Mouse (Mus musculus): ENCODE data around the gene Heg1. TPM values are rescaled to one million over a fixed set of nuclear protein-coding genes. Genes with fewer than 3 reads are reported as not detected.

Gene Heg1
- polyA plus RNA-seq, 1 experiment from 2014 or later, result 39.8 TPM

DNA sequence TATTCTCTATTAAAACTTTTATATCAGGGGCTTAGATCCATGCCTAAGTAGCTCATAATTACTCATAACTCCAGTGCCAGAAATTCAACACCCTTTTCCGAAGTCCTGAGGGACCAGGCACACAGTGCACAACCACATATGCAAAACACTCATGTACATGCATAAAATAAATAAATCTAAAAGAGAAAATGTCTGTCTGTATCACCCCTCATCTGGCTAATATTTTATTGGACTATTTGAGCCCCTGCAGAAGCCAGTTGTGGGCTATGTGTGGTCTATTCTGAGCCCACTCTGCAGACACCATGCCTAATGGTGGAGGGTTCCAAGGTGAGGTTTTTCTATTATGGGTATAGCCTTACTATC, 98.5 kb downstream of the Heg1 start:
- DNase-seq (ENCODE audit: low spot score), result no peak
- H3K4me2 ChIP-seq (ENCODE audit: low read depth, low read length, severe bottlenecking), result no peak overlapping the region
- no peaks in the 10 kb centered on the region for H3K4me1 ChIP-seq (replicated peaks; ENCODE audit: control insufficient read depth, insufficient read depth, low read length)
- no peak for ATAC-seq (replicated peaks; ENCODE audit: low FRiP score)
- no peak overlapping the region for H3K9ac ChIP-seq (ENCODE audit: low read length)
- H3K27ac ChIP-seq (ENCODE audit: low read depth, low read length), result no peak overlapping the region
- H3K9me3 ChIP-seq (ENCODE audit: control insufficient read depth, low read length), result no peaks in the 10 kb centered on the region
- no peak overlapping the region for H3K4me3 ChIP-seq (ENCODE audit: low read depth, low read length)
- 100% methylated on average over 1 of the region's 1 CpGs for WGBS
- H3K27me3 ChIP-seq (ENCODE audit: control insufficient read depth, insufficient read depth, low read length), result no peaks in the 10 kb centered on the region
- H3K36me3 ChIP-seq (ENCODE audit: control insufficient read depth, insufficient read depth, low read length), result no peaks in the 10 kb centered on the region

DNA sequence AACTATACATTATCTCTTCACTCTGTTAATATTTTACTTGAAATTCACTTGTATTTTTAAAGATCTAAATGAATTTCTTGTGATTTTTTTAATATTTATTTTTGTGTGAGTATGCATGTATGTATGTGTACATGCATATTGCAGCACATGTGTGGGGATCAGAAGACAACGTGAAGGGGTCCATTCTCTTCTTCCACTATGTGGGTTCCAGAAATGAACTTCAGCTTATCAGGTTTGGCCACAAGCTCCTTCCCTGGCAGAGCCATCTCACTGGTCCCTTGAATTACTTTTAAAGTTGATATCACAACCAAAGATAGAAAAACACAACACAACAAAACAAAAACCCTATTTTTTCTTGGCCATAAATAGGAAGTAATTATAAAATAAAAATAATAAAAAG, 100.4 kb downstream of the Heg1 start:
- no peaks in the 10 kb centered on the region for H3K4me1 ChIP-seq (replicated peaks; ENCODE audit: control insufficient read depth, insufficient read depth, low read length)
- H3K27ac ChIP-seq (ENCODE audit: low read depth, low read length), result no peak overlapping the region
- no peaks in the 10 kb centered on the region for H3K9me3 ChIP-seq (ENCODE audit: control insufficient read depth, low read length)
- H3K4me3 ChIP-seq (ENCODE audit: low read depth, low read length), result no peak overlapping the region
- H3K27me3 ChIP-seq (ENCODE audit: control insufficient read depth, insufficient read depth, low read length), result no peaks in the 10 kb centered on the region
- H3K4me2 ChIP-seq (ENCODE audit: low read depth, low read length, severe bottlenecking), result no peak overlapping the region
- no peak for DNase-seq (ENCODE audit: low spot score)
- WGBS, result 81% methylated on average over 1 of the region's 1 CpGs
- no peaks in the 10 kb centered on the region for H3K36me3 ChIP-seq (ENCODE audit: control insufficient read depth, insufficient read depth, low read length)
- H3K9ac ChIP-seq (ENCODE audit: low read length), result no peak overlapping the region
- no peak for ATAC-seq (replicated peaks; ENCODE audit: low FRiP score)

DNA sequence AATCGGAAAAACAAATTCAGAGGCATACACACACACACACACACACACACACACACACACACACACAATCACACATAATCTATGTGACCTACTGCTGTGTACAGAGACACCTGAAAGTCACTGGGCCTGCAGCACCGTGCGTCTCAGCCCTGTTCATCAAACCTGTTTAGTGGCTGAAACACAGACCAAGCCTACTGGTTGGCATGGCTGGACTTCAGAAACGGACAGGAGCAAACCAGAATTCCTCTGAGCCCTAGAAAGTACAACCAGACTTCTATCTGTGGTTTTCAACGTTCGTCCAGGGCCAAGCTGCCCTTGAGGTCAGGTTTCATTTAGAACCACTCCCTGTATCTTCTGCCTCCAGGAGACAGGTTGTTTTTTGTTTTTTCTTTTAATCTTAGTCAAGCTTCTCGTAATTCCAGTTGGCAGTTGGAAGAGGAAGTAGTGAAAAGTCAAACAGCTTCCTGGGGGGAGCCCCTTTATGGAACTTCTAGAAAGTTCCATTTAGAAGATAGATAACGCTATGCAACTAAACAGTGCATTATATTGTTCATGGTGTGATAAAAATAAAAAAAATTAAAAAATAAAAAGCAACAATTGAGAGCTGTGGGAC, 101.0 kb downstream of the Heg1 start:
- Histone ChIP-seq H3K4me3 (ENCODE audit: low read depth, low read length) (no peak overlapping the region), H3K9me3 (ENCODE audit: control insufficient read depth, low read length) (no peaks in the 10 kb centered on the region), H3K4me2 (ENCODE audit: low read depth, low read length, severe bottlenecking) (no peak overlapping the region), H3K4me1 (replicated peaks; ENCODE audit: control insufficient read depth, insufficient read depth, low read length) (no peaks in the 10 kb centered on the region), H3K36me3 (ENCODE audit: control insufficient read depth, insufficient read depth, low read length) (no peaks in the 10 kb centered on the region), H3K9ac (ENCODE audit: low read length) (no peak overlapping the region), H3K27ac (ENCODE audit: low read depth, low read length) (no peak overlapping the region), H3K27me3 (ENCODE audit: control insufficient read depth, insufficient read depth, low read length) (no peaks in the 10 kb centered on the region)
- ATAC-seq (replicated peaks; ENCODE audit: low FRiP score) (no peak), DNase-seq (ENCODE audit: low spot score) (no peak)
- 79% methylated on average over 8 of the region's 8 CpGs for WGBS

DNA sequence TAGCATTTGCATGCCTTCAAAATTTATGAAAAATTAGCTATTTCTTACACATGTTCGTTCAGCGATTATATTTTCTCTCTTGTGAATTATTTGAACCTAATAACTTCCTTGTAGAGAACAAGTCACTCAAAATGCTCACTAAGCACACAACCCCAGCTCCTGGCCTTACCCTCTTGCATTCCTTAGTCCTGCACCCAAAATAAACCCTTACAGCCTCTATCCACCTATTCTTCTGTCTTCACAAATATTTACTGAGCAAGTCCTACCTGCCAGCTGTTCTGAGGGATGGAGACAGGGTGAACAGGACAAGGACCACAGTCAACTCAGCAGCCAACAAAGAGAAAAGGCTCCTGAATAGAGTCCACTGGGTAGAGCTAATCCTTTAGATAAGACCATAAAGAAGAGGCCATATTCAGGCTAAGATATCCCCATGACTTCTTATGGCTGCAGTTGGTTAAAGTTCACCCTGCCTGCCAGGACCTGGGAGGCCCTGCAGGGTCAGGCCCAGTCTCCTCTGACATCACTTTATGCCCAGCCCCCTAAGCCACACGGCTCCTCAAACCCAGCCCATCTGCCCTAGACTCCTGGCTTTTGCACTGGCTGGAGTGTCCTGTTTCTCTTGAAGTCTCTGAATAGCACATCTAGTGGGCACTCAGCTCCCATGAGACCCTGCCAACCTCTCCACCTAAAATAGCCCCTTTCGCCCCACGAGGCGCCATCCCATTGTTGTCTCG, 102.7 kb downstream of the Heg1 start:
- no peak overlapping the region for H3K4me3 ChIP-seq (ENCODE audit: low read depth, low read length)
- WGBS, result 85% methylated on average over 7 of the region's 7 CpGs
- H3K27me3 ChIP-seq (ENCODE audit: control insufficient read depth, insufficient read depth, low read length), result no peaks in the 10 kb centered on the region
- H3K4me2 ChIP-seq (ENCODE audit: low read depth, low read length, severe bottlenecking), result no peak overlapping the region
- no peak for DNase-seq (ENCODE audit: low spot score)
- H3K9ac ChIP-seq (ENCODE audit: low read length), result no peak overlapping the region
- H3K36me3 ChIP-seq (ENCODE audit: control insufficient read depth, insufficient read depth, low read length), result no peaks in the 10 kb centered on the region
- no peaks in the 10 kb centered on the region for H3K9me3 ChIP-seq (ENCODE audit: control insufficient read depth, low read length)
- no peak overlapping the region for H3K27ac ChIP-seq (ENCODE audit: low read depth, low read length)
- H3K4me1 ChIP-seq (replicated peaks; ENCODE audit: control insufficient read depth, insufficient read depth, low read length), result no peaks in the 10 kb centered on the region
- no peak for ATAC-seq (replicated peaks; ENCODE audit: low FRiP score)

DNA sequence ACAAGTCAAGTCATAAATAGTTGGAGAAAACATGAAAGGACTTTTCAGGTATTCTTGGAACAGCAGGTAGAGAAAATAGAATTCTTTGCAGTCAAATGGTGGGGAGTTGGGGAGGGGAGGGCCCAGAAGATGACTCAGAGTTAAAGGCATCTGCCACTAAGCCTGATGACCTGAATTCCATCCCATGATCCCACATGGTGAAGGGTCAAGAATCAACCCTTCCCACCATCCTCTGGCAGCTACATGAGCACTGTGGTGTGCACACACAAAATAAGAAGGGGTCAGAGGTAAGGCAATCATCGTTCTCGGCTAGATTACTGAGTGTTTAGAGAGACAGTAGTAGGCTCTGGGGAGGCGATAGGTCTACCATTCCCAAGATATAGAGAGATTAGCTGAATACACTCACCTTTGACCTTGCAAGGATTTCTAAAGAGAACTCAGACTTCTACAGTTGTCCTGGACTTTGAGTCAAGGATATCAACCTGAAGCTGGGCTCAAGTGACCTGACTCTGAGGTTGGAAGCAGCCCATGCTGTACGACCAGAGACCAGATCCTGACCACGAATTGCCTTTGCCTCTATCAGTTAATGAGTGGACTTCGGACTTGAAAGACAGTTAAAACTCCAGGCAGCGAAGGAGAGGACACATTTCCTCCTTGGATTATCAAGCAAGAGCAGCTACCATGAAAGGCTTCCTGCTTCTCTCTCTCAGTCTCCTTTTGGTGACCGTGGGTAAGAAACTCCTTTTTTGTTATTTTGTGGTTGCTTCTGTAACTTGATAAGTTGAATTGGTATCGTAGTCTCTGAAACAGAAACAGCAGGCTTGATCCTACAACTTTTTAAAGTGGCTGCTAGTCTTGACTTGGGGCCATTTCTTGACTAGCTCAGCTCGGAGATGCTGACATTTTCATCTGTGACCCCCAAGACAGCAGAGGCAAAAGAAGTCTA, 109.9 kb downstream of the Heg1 start, which contains the start of gene Muc13:
Muc13 (plus strand) TSS at position 192 of the 946 bp plus-strand sequence.
- H3K27me3 ChIP-seq (ENCODE audit: control insufficient read depth, insufficient read depth, low read length), result no peaks in the 10 kb centered on the region
- H3K9me3 ChIP-seq (ENCODE audit: control insufficient read depth, low read length), result no peaks in the 10 kb centered on the region
- DNase-seq (ENCODE audit: low spot score) (no peak), ATAC-seq (replicated peaks; ENCODE audit: low FRiP score) (no peak)
- WGBS, result 92% methylated on average over 10 of the region's 10 CpGs
- no peaks in the 10 kb centered on the region for H3K4me1 ChIP-seq (replicated peaks; ENCODE audit: control insufficient read depth, insufficient read depth, low read length)
- H3K4me3 ChIP-seq (ENCODE audit: low read depth, low read length), result no peak within 1 kb of the TSS
- H3K9ac ChIP-seq (ENCODE audit: low read length), result no peak within 1 kb of the TSS
- no peak within 1 kb of the TSS for H3K4me2 ChIP-seq (ENCODE audit: low read depth, low read length, severe bottlenecking)
- H3K36me3 ChIP-seq (ENCODE audit: control insufficient read depth, insufficient read depth, low read length), result no peaks in the 10 kb centered on the region
- no peak within 1 kb of the TSS for H3K27ac ChIP-seq (ENCODE audit: low read depth, low read length)

DNA sequence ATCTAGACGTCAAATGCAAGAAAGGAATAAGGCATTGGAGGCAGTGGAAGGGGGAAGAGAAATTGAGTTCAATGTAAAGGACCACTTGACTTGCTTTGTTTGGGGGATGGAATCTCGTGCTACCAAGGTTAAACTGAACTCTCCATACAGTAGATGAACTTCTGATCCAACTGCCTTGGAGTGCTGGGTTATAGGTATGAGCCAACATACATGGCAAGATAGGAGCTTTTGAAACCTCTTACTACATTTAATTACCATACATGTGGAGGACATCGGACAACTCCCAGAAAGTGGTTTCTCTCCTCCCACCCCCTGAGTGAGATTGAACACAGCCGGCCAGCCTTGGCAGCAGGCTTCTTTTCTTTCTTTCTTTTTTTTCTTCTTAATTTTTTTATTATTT, 110.9 kb downstream of the Heg1 start:
- Histone ChIP-seq H3K27me3 (ENCODE audit: control insufficient read depth, insufficient read depth, low read length) (no peaks in the 10 kb centered on the region), H3K9me3 (ENCODE audit: control insufficient read depth, low read length) (no peaks in the 10 kb centered on the region), H3K36me3 (ENCODE audit: control insufficient read depth, insufficient read depth, low read length) (no peaks in the 10 kb centered on the region), H3K9ac (ENCODE audit: low read length) (no peak overlapping the region), H3K4me2 (ENCODE audit: low read depth, low read length, severe bottlenecking) (no peak overlapping the region), H3K4me3 (ENCODE audit: low read depth, low read length) (no peak overlapping the region), H3K27ac (ENCODE audit: low read depth, low read length) (no peak overlapping the region), H3K4me1 (replicated peaks; ENCODE audit: control insufficient read depth, insufficient read depth, low read length) (no peaks in the 10 kb centered on the region)
- DNase-seq (ENCODE audit: low spot score), result no peak
- ATAC-seq (replicated peaks; ENCODE audit: low FRiP score), result no peak
- WGBS, result 90% methylated on average over 4 of the region's 4 CpGs

DNA sequence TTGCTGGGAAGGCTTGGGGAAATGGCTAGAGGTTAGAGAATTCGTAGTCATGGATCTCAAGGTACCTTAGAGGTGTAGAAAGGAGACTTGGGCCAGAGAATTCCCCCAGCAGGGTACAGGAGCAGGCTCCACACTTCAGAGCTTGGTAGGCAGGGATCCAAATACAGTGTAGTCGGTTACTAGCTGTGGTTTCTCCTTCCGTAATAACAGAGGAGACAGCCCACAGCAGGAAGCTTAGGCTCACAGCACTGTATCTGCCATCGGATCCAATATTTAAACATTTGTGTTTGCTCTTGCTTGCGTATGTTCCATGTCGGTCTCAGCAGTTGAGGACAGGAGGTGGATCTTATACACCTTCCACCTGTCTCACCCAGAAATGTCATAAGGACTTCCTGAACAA, 111.7 kb downstream of the Heg1 start:
- no peak overlapping the region for H3K4me3 ChIP-seq (ENCODE audit: low read depth, low read length)
- no peaks in the 10 kb centered on the region for H3K9me3 ChIP-seq (ENCODE audit: control insufficient read depth, low read length)
- no peaks in the 10 kb centered on the region for H3K27me3 ChIP-seq (ENCODE audit: control insufficient read depth, insufficient read depth, low read length)
- DNase-seq (ENCODE audit: low spot score), result no peak
- no peaks in the 10 kb centered on the region for H3K36me3 ChIP-seq (ENCODE audit: control insufficient read depth, insufficient read depth, low read length)
- H3K27ac ChIP-seq (ENCODE audit: low read depth, low read length), result no peak overlapping the region
- WGBS, result 88% methylated on average over 6 of the region's 6 CpGs
- H3K9ac ChIP-seq (ENCODE audit: low read length), result no peak overlapping the region
- no peak for ATAC-seq (replicated peaks; ENCODE audit: low FRiP score)
- H3K4me1 ChIP-seq (replicated peaks; ENCODE audit: control insufficient read depth, insufficient read depth, low read length), result no peaks in the 10 kb centered on the region
- H3K4me2 ChIP-seq (ENCODE audit: low read depth, low read length, severe bottlenecking), result no peak overlapping the region

DNA sequence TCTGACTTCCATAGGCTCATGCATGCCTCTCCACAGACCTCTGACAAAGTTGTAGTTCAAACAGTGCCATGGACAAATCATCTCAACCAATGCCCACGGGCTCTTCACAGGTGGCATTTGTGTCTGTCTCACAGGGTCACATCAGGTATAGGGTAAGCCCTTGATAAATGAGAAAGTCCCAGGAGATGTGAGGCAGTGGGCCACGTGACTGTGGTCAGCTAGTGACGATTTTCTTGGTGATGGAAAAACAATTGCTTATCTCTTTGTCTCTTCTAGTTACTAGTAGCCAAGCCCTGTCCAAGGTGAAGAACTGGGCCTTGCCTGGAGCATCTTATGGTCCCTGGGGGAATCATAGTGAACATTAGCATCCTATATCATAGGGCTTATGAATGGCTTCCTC, 112.6 kb downstream of the Heg1 start:
- Histone ChIP-seq H3K27me3 (ENCODE audit: control insufficient read depth, insufficient read depth, low read length) (no peaks in the 10 kb centered on the region), H3K36me3 (ENCODE audit: control insufficient read depth, insufficient read depth, low read length) (no peaks in the 10 kb centered on the region), H3K27ac (ENCODE audit: low read depth, low read length) (no peak overlapping the region), H3K4me3 (ENCODE audit: low read depth, low read length) (no peak overlapping the region), H3K9ac (ENCODE audit: low read length) (no peak overlapping the region), H3K9me3 (ENCODE audit: control insufficient read depth, low read length) (no peaks in the 10 kb centered on the region), H3K4me2 (ENCODE audit: low read depth, low read length, severe bottlenecking) (no peak overlapping the region), H3K4me1 (replicated peaks; ENCODE audit: control insufficient read depth, insufficient read depth, low read length) (no peaks in the 10 kb centered on the region)
- DNase-seq (ENCODE audit: low spot score) (no peak), ATAC-seq (replicated peaks; ENCODE audit: low FRiP score) (no peak)
- 83% methylated on average over 3 of the region's 3 CpGs for WGBS

Data from forebrain, embryonic 11.5 days (tissue).